Mouse (Mus musculus): ENCODE data around the gene Camta1. TPM values are rescaled to one million over a fixed set of nuclear protein-coding genes. Genes with fewer than 3 reads are reported as not detected.

Gene Camta1
- polyA plus RNA-seq, 1 experiment = 27.1 TPM

DNA sequence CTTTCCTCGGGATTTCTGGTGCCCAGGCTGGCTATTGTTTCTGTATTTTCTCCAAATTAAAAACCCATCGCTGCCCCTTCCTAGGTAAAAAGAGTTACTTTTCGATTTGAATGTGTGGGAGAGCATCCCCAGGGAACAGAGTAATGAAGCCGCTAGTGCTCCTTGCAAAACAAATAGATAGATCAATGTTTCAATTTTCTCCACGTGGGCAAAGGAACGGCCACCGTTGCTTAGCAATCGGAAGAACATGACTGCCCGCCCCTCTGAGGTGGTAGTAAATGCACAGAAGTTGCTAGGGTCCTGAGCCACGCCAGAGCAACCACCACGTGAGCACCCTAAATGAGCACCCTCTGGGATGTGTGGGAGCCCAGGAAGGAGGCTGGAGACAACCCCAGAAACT is 648.2 kb downstream of the Camta1 start:
- TF ChIP-seq POLR2A (IDR thresholded peaks at IDR 0.05; ENCODE audit: control insufficient read depth, extremely low read depth, insufficient read depth, low read length, poor library complexity) (no peak), CTCF (IDR thresholded peaks at IDR 0.05; ENCODE audit: borderline replicate concordance, control insufficient read depth, extremely low read depth, insufficient read depth, low read length, poor library complexity) (no peak)
- Histone ChIP-seq H3K4me1 (replicated peaks; ENCODE audit: control insufficient read depth, insufficient read depth, low read length) (no peaks in the 10 kb centered on the region), H3K4me3 (ENCODE audit: control insufficient read depth, insufficient read depth, low read length) (no peak overlapping the region), H3K27ac (ENCODE audit: control insufficient read depth, insufficient read depth, low read length) (no peak overlapping the region), H3K36me3 (ENCODE audit: control insufficient read depth, insufficient read depth, low read length) (no peaks in the 10 kb centered on the region), H3K27me3 (ENCODE audit: control insufficient read depth, insufficient read depth, low read length) (no peaks in the 10 kb centered on the region)
- DNase-seq = no peak
- WGBS = 81% methylated on average over 11 of the region's 11 CpGs

DNA sequence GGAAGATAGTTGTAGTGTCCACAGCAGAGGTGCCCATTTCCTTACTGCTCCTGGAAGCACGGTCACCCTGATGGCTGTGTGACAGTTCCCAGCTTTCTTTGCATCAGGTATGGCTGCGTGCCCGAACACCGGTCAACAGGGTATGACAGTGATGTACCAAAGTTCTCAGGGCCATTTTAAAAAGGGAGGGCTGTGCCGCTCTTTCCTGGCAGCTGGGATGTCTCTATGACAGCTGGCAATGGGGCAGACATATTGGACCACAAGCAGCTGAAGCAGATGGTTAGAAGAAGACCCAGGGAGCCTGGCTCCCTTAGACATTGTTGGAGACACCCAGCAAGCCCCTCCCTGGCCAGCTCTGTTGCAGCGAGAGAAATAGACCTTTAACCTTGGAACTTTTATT is 649.7 kb downstream of the Camta1 start:
- WGBS = 93% methylated on average over 6 of the region's 6 CpGs
- Histone ChIP-seq H3K27me3 (ENCODE audit: control insufficient read depth, insufficient read depth, low read length) (no peaks in the 10 kb centered on the region), H3K36me3 (ENCODE audit: control insufficient read depth, insufficient read depth, low read length) (no peaks in the 10 kb centered on the region), H3K4me1 (replicated peaks; ENCODE audit: control insufficient read depth, insufficient read depth, low read length) (no peaks in the 10 kb centered on the region), H3K4me3 (ENCODE audit: control insufficient read depth, insufficient read depth, low read length) (no peak overlapping the region), H3K27ac (ENCODE audit: control insufficient read depth, insufficient read depth, low read length) (no peak overlapping the region)
- TF ChIP-seq CTCF (IDR thresholded peaks at IDR 0.05; ENCODE audit: borderline replicate concordance, control insufficient read depth, extremely low read depth, insufficient read depth, low read length, poor library complexity) = no peak
- DNase-seq = no peak

GRCm38 (mm10) chr4:151207566-151207965 is 654.1 kb downstream of the Camta1 start:
- WGBS = 96% methylated on average over 7 of the region's 7 CpGs
- Histone ChIP-seq H3K27me3 (ENCODE audit: control insufficient read depth, insufficient read depth, low read length) (no peaks in the 10 kb centered on the region), H3K4me1 (replicated peaks; ENCODE audit: control insufficient read depth, insufficient read depth, low read length) (no peaks in the 10 kb centered on the region), H3K27ac (ENCODE audit: control insufficient read depth, insufficient read depth, low read length) (no peak overlapping the region), H3K36me3 (ENCODE audit: control insufficient read depth, insufficient read depth, low read length) (no peaks in the 10 kb centered on the region), H3K4me3 (ENCODE audit: control insufficient read depth, insufficient read depth, low read length) (no peak overlapping the region)
- TF ChIP-seq POLR2A (IDR thresholded peaks at IDR 0.05; ENCODE audit: control insufficient read depth, extremely low read depth, insufficient read depth, low read length, poor library complexity) = no peak
- TF ChIP-seq CTCF (IDR thresholded peaks at IDR 0.05; ENCODE audit: borderline replicate concordance, control insufficient read depth, extremely low read depth, insufficient read depth, low read length, poor library complexity) = no peak
- DNase-seq = no peak

- TF ChIP-seq POLR2A (IDR thresholded peaks at IDR 0.05; ENCODE audit: control insufficient read depth, extremely low read depth, insufficient read depth, low read length, poor library complexity) = no peak
- TF ChIP-seq CTCF (IDR thresholded peaks at IDR 0.05; ENCODE audit: borderline replicate concordance, control insufficient read depth, extremely low read depth, insufficient read depth, low read length, poor library complexity) = no peak
- no peak overlapping the region for H3K27ac ChIP-seq (ENCODE audit: control insufficient read depth, insufficient read depth, low read length)
- no peak overlapping the region for H3K4me3 ChIP-seq (ENCODE audit: control insufficient read depth, insufficient read depth, low read length)
- H3K4me1 ChIP-seq (replicated peaks; ENCODE audit: control insufficient read depth, insufficient read depth, low read length) = no peaks in the 10 kb centered on the region
- DNase-seq = no peak
- 87% methylated on average over 6 of the region's 6 CpGs for WGBS
- H3K36me3 ChIP-seq (ENCODE audit: control insufficient read depth, insufficient read depth, low read length) = no peaks in the 10 kb centered on the region
- no peaks in the 10 kb centered on the region for H3K27me3 ChIP-seq (ENCODE audit: control insufficient read depth, insufficient read depth, low read length)
Measured at GRCm38 (mm10) chr4:151202891-151203290, 658.8 kb downstream of the Camta1 start.

DNA sequence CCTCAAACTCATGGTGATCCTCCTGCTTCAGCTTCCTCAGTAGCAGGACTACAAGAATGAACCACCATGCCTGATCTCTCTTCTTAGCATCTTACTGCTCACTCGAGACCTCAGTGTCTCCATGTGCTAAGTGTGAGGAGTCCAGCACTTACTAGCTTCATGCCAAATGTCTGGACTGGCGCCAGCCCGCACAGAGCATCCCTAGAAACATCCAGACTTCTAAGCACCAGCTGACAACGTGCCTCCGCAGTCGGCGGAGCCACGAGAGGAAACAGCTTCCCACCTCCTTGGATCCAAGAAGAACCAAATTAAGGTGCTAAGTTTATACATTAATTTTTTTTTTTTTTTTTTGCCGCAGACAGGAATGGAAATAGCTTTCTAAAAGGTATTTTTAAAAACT is 661.4 kb downstream of the Camta1 start:
- no peak overlapping the region for H3K27ac ChIP-seq (ENCODE audit: control insufficient read depth, insufficient read depth, low read length)
- no peaks in the 10 kb centered on the region for H3K36me3 ChIP-seq (ENCODE audit: control insufficient read depth, insufficient read depth, low read length)
- no peak for DNase-seq
- H3K4me3 ChIP-seq (ENCODE audit: control insufficient read depth, insufficient read depth, low read length) = no peak overlapping the region
- H3K4me1 ChIP-seq (replicated peaks; ENCODE audit: control insufficient read depth, insufficient read depth, low read length) = no peaks in the 10 kb centered on the region
- TF ChIP-seq POLR2A (IDR thresholded peaks at IDR 0.05; ENCODE audit: control insufficient read depth, extremely low read depth, insufficient read depth, low read length, poor library complexity) (no peak), CTCF (IDR thresholded peaks at IDR 0.05; ENCODE audit: borderline replicate concordance, control insufficient read depth, extremely low read depth, insufficient read depth, low read length, poor library complexity) (no peak)
- no peaks in the 10 kb centered on the region for H3K27me3 ChIP-seq (ENCODE audit: control insufficient read depth, insufficient read depth, low read length)
- 89% methylated on average over 9 of the region's 9 CpGs for WGBS

DNA sequence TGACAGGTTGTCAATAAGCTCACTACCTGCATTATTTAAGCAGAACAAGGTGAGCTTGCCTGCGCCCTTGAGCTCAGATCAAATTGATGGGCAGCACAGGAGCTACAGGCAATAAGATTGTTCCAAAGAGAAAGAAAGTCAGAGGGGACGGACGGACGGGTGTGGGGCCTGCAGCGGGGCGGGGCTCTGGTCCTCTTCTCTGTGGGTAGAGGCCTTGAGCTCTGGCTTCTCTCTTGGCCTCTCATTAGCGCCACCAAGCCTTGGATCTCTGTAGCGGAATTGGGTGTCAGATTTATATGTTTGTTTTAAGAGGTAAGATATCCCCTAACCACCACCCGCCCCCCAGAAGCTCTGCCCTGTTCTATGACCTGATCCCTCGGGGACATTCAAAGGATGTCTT is 666.5 kb downstream of the Camta1 start:
- Histone ChIP-seq H3K4me1 (replicated peaks; ENCODE audit: control insufficient read depth, insufficient read depth, low read length) (no peaks in the 10 kb centered on the region), H3K36me3 (ENCODE audit: control insufficient read depth, insufficient read depth, low read length) (no peaks in the 10 kb centered on the region), H3K27me3 (ENCODE audit: control insufficient read depth, insufficient read depth, low read length) (no peaks in the 10 kb centered on the region), H3K27ac (ENCODE audit: control insufficient read depth, insufficient read depth, low read length) (no peak overlapping the region), H3K4me3 (ENCODE audit: control insufficient read depth, insufficient read depth, low read length) (no peak overlapping the region)
- 52% methylated on average over 10 of the region's 10 CpGs for WGBS
- TF ChIP-seq POLR2A (IDR thresholded peaks at IDR 0.05; ENCODE audit: control insufficient read depth, extremely low read depth, insufficient read depth, low read length, poor library complexity) (no peak), CTCF (IDR thresholded peaks at IDR 0.05; ENCODE audit: borderline replicate concordance, control insufficient read depth, extremely low read depth, insufficient read depth, low read length, poor library complexity) (no peak)
- DNase-seq = no peak

GRCm38 (mm10) chr4:151194715-151195097 is 667.0 kb downstream of the Camta1 start:
- no peak for TF ChIP-seq POLR2A (IDR thresholded peaks at IDR 0.05; ENCODE audit: control insufficient read depth, extremely low read depth, insufficient read depth, low read length, poor library complexity)
- no peak for TF ChIP-seq CTCF (IDR thresholded peaks at IDR 0.05; ENCODE audit: borderline replicate concordance, control insufficient read depth, extremely low read depth, insufficient read depth, low read length, poor library complexity)
- H3K4me1 ChIP-seq (replicated peaks; ENCODE audit: control insufficient read depth, insufficient read depth, low read length) = no peaks in the 10 kb centered on the region
- 61% methylated on average over 4 of the region's 4 CpGs for WGBS
- no peak overlapping the region for H3K4me3 ChIP-seq (ENCODE audit: control insufficient read depth, insufficient read depth, low read length)
- H3K27ac ChIP-seq (ENCODE audit: control insufficient read depth, insufficient read depth, low read length) = no peak overlapping the region
- no peaks in the 10 kb centered on the region for H3K27me3 ChIP-seq (ENCODE audit: control insufficient read depth, insufficient read depth, low read length)
- H3K36me3 ChIP-seq (ENCODE audit: control insufficient read depth, insufficient read depth, low read length) = no peaks in the 10 kb centered on the region
- DNase-seq = no peak
